Mouse (Mus musculus) stomach, postnatal 0 days (tissue): Measurements from ENCODE around the gene Edaradd.

Source experiments
- CTCF ChIP-seq: IDR thresholded peaks from 2 replicates; pipeline ENCODE4 v1.5.1; 2016; ENCODE audit warnings: antibody characterized with exemption, low read depth, mild to moderate bottlenecking, moderate library complexity
- EP300 ChIP-seq: optimal IDR thresholded peaks from 2 replicates; pipeline ENCODE3; 2016; ENCODE audit warnings: antibody characterized with exemption

DNA sequence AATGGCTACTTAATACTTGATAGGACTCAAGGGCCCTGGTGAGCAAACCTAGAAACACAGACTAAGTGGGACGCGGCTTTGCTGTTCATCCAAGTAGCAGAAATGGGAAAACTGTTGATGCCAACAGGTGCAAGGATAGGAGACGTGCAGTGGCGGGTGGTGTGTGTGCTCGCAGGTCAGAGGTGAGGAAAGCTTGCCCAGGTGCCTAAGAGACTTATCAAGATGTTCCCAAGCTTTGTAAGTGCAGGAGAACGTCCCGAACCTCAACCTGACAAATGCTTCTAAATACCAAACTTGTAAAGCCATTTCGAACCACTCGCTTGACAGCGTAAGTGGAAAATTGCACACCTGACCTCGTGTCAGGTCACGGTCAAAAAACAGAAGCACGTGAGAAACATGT, 91.7 kb downstream of the Edaradd start:
- TF ChIP-seq CTCF (no peak), EP300 (no peak)
